Mouse (Mus musculus): Measurements from ENCODE around the gene Cic. TPM values are rescaled to one million over a fixed set of nuclear protein-coding genes. Genes with fewer than 3 reads are reported as not detected.

Cic gene
- 100 to 1,000 TPM; 105 to 123 TPM for polyA plus RNA-seq (2012; fragmentation: generic; extraction: Trizol)

GRCm38 (mm10) chr7:25267301-25267750 is at the start of gene Cic:
Cic (plus strand) TSS chr7:25267704.

GRCm38 (mm10) chr7:25220457-25221101 is 46.9 kb upstream of the Cic start, which contains the start of gene Dedd2:
Dedd2 (minus strand) TSS chr7:25220615.

DNA sequence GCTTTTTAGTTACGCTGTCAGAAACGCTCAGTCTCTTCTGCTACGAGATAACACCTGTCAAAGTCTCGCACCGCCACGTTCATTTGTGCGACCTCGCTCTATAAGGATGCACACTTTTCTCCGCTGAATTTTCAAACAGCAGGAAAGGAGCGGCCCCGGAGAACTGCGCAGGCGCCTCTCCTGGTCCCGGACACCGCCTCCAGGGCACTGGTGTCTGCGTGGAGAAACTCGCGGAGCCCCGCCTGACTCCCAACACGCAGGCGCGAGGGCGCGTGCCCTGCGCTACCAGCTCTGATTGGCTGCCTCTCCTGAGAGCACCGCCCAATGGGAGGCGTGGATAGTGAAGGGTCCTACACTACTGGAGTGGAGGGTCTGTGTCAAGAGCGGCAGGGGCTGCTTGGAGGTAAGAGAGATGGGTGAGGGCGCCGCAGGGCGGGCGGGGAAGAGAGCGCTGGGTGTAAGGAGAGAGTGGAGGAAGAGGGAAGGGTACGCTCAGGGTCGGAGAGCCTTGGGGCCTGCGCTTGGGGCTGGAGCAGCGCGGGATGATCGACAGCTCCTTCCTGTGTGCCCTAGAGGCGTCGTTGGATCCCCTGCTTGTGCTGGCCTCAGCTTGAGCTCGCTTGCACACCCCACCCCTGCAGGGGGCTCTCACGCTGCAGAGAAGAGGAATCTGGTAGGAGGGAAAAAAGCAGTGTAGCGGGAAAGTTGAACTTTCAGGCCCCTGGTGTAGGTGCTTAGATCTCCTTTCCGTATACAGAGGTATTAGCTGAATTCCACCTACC is 46.2 kb upstream of the Cic start, which contains the start of gene Zfp526:
Gene Zfp526 (plus strand): TSS at position 324 of the 782 bp plus-strand sequence.

DNA sequence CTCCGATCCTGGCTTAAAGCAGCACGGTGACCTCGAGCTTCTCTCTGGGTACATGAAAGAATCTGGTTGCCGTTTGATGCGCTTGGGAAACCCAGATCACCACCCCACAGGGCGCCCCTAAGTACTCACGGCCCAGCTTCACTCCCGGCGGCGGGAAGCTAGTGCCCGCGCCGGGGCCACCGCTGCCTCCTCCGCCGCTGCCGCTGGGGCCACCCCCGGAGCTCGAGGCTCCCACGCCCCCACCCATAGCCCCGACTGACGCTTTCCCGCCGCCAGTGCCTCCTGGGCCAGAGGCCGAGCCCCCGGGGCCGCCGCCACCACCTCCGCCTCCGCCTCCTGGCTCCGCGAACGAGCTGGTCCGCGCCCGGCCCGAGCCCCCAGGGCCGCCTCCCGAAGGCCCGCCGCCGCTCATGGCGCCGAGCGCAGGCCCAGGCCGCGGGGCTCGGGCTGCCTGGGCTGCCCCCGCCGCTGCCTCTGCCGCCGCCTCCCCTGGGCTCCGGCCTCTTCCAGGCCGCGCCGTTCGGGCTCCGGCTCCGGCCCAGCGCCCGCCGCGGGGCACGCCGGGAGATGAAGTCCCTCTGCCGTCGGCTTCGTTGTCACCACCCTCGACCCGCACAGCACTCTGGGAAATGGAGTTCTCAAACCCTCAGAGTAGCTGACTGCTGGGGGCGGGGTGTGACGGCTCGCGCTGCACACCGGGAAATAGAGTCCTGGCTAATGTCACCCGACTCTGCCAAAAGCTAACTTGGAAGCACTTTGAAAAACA is 30.1 kb upstream of the Cic start, which contains the start of gene Gsk3a:
Gene Gsk3a (minus strand): TSS at position 603 of the 766 bp plus-strand sequence.

DNA sequence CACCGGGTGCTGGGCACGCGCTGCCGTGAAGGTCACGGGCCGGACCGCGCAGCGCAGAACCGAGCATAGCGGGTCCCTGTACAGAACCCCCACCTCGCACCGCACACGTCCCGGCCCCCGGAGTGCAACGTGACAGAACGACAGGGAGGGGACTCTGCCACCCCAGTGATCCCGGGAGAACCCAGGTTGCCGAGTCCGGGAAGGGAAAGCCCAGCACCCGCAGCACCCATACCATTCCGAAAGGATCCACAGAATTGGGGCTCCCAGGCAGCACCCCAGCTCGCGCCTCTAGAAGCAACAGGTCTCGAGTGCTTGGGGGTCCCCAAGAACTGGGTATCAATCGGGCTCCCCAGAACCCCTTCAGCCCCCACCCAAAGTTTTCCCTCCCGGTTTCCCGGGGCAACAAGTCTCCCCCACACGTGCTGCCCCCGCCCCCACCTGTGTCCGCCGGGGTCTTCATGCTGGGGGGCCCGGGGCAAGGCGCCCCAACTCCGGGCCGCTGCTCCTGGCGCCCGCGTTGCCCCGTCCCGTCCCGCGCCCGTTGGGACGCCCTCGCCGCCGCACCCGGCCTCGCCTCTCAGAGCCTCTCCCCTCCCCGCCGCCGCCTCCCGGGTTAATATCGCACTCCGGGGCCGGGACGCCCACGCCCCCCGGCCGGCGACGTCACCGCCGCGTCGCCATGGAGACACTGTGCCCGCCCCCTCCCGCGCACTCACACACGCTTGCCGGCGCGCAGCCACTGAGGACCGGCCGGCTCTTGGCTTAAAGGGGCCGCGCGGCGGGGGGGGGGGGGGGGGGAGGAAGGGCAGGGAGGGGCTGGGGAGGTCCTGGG is 17.1 kb upstream of the Cic start, which contains the start of gene Erf:
Gene Erf (minus strand): TSS at position 621 of the 832 bp plus-strand sequence.

GRCm38 (mm10) chr7:25297454-25298325 is 30.2 kb downstream of the Cic start, which contains the start of gene Pafah1b3:
Pafah1b3 (minus strand) TSS chr7:25297986.

DNA sequence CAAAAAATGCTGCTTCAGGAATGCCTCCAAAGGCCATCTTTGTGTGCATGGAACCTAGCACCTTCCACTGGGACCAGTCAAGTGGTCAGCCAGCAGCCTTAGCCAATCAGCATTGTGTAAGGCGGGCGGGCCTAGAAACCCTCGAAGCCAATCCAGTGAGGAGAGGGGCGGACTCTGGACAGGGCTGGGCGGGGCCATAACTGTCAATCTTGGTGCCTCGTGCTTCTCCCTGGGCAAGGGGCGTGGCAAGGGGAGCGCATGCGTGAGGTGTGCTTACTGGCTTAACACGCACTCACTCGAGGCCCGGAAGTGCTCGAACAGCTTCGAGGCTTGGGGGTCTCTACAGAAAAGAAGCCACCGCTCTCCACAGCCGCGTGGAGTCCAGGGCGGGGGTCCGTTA is 33.6 kb downstream of the Cic start, which contains the start of gene Prr19:
Gene Prr19 (plus strand): TSS at position 349 of the 400 bp plus-strand sequence.

DNA sequence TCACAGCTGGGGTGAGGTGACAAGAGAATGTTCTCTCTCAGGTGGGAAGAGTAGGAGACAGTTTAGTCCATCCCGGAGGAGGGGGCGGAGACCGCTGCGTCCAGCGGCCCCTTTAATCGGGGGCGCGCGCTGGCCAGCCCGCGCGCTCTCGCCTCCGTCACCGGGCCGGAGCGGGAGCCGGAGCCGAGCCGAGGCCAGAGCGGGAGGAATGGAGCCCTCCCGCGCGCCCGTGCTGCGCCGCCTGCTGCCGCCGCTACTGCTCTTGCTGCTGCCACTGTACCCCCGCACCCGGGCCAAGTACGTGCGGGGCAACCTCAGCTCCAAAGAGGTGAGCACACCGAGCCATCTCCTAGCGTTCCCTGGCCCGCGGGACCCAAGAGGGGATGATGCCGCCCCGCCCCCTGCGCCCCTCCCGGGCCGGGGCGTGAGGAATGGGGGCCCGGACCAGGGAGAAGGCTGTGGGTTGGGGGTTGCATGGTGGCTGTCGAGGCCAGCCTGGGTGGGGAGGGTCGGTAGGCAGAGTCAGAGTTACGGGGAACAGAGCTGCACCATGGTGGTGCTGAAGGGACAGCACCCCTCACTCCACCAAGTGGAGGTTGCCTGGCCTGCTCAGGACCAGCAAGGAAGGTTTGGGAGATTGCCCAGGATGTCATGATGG is 38.6 kb downstream of the Cic start, which contains the start of gene Tmem145:
Gene Tmem145 (plus strand): TSS at position 151 of the 658 bp plus-strand sequence.

DNA sequence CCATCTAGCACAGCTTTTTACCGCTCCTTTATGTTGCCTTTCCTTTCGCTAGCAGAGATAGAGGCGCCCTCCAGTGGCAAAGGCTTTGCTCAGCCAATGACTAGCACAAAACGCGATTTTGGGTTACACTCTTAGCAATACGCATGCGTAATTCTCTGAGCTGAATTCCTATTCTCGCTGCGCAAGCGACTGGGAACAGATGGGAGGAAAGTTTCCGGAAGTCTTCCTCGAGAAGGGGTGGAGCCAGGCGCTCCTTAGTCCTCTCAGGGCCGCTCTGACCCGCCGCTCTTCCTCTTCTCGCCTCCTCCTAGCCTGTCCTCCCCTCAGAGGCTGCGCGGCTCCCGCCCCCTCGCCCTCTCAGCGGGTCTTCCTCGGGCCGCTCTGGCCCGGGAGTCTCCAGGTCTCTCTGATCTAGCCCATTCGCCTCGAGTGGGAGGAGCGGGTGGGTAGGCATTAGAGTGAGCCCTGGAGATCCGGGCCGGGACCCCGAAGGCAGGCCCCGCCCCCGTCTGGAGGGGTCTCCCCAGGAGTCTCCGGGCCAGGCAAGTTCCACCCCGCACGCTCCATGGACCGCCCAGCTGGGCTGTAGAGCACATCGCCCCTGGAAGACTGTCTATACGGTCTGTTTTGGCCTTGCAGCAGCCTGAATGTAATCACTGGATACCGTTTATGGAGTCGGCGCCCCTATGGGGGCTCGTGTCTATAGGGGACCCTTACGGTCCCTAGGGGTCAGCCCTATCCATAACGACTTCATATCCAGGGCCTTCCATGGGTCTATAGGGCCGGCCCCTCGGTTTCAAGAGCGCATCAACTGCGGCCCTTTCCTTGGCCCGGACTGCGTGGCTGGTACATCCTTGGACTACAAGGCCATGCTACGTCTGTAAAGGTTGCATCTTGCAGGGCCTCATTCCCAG is 49.3 kb downstream of the Cic start, which contains the start of gene Megf8:
Gene Megf8 (plus strand): TSS at position 633 of the 914 bp plus-strand sequence.

Other genes starting within 250 kb of the Cic start
- gene Grik5, start 195.4 kb upstream of the Cic start, polyA plus RNA-seq (2012; fragmentation: generic; extraction: Trizol) = 1 to 10 TPM in 1 of 2 experiments, under 1 TPM in 1; 0.13 to 2.8 TPM
- 10 to 100 TPM in 1 of 2 experiments, 1 to 10 TPM in 1; 8.7 to 17.3 TPM for gene Zfp574, start 195.1 kb upstream of the Cic start, polyA plus RNA-seq (2012; fragmentation: generic; extraction: Trizol)
- under 1 TPM; under 0.01 to 0.04 TPM for gene Pou2f2, start 88.0 kb upstream of the Cic start, polyA plus RNA-seq (2012; fragmentation: generic; extraction: Trizol)
- gene Dedd2, start 47.1 kb upstream of the Cic start, polyA plus RNA-seq (2012; fragmentation: generic; extraction: Trizol) = 1 to 10 TPM; 4.6 to 8.1 TPM
- gene Zfp526, start 46.3 kb upstream of the Cic start, polyA plus RNA-seq (2012; fragmentation: generic; extraction: Trizol) = 1 to 10 TPM; 2.5 to 6.9 TPM
- gene Gsk3a, start 29.9 kb upstream of the Cic start, polyA plus RNA-seq (2012; fragmentation: generic; extraction: Trizol) = 10 to 100 TPM; 64.5 to 68.5 TPM
- 10 to 100 TPM; 37.1 to 40.3 TPM for gene Erf, start 16.9 kb upstream of the Cic start, polyA plus RNA-seq (2012; fragmentation: generic; extraction: Trizol)
- gene Pafah1b3, start 30.3 kb downstream of the Cic start, polyA plus RNA-seq (2012; fragmentation: generic; extraction: Trizol) = 100 to 1,000 TPM; 137 to 139 TPM
- under 1 TPM; 0.02 to 0.17 TPM for gene Prr19, start 33.7 kb downstream of the Cic start, polyA plus RNA-seq (2012; fragmentation: generic; extraction: Trizol)
- not detected for gene Tmem145, start 38.4 kb downstream of the Cic start, polyA plus RNA-seq (2012; fragmentation: generic; extraction: Trizol)
- gene Megf8, start 49.5 kb downstream of the Cic start, polyA plus RNA-seq (2012; fragmentation: generic; extraction: Trizol) = 10 to 100 TPM; 17.7 to 66.3 TPM
- under 1 TPM; 0.15 to 0.51 TPM for gene Cnfn, start 102.0 kb downstream of the Cic start, polyA plus RNA-seq (2012; fragmentation: generic; extraction: Trizol)
- 10 to 100 TPM in 1 of 2 experiments, 1 to 10 TPM in 1; 4.6 to 19.9 TPM for gene Lipe, start 131.0 kb downstream of the Cic start, polyA plus RNA-seq (2012; fragmentation: generic; extraction: Trizol)
- under 1 TPM; 0.07 to 0.45 TPM for gene Cxcl17, start 145.2 kb downstream of the Cic start, polyA plus RNA-seq (2012; fragmentation: generic; extraction: Trizol)
- gene Ceacam1, start 209.9 kb downstream of the Cic start, polyA plus RNA-seq (2012; fragmentation: generic; extraction: Trizol) = under 1 TPM; 0.08 to 0.61 TPM